Mouse (Mus musculus): ENCODE results near the gene Olfr506.
"Not testable (repeated sequence)": the region's sequence is repeated elsewhere in the genome, so short reads cannot be mapped to it uniquely, and the experiment has no call there.

The Olfr506 gene

GRCm38 (mm10) chr7:108610487-108610886, at the start of gene Olfr506:
Gene Olfr506, plus strand, starts transcription at chr7:108610787.
- DNase-seq (ENCODE audit: low spot score in 2 of 2): no peak

DNA sequence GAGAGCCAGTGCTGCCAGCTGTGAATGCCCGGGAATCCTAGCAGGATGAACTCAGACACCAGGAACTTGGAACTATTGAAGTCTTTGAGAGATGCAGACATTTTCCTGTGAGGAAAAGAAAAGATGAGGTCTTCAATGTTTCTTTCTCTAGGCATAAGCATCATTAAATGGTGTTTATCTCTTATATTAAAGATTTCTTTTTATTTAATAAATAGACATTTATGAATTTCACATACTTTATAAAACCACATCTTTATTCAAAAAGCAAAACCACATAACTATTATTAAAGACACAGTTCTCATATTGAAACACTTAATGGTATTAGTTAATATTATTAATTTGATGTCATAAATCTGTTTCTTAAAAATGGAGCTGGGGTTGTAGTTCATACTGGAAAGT, 44.9 kb upstream of the Olfr506 start, which contains the start of gene Olfr504:
Gene Olfr504 (minus strand): TSS at position 101 of the 400 bp plus-strand sequence.
- DNase-seq (ENCODE audit: low spot score in 2 of 2): no peak

- no peak for DNase-seq (ENCODE audit: low spot score in 2 of 2)
These were observed 20.8 kb upstream of the Olfr506 start for GRCm38 (mm10) chr7:108589797-108590196.

GRCm38 (mm10) chr7:108601916-108602315, 8.7 kb upstream of the Olfr506 start:
- not testable (repeated sequence) for DNase-seq (ENCODE audit: low spot score in 2 of 2)

DNA sequence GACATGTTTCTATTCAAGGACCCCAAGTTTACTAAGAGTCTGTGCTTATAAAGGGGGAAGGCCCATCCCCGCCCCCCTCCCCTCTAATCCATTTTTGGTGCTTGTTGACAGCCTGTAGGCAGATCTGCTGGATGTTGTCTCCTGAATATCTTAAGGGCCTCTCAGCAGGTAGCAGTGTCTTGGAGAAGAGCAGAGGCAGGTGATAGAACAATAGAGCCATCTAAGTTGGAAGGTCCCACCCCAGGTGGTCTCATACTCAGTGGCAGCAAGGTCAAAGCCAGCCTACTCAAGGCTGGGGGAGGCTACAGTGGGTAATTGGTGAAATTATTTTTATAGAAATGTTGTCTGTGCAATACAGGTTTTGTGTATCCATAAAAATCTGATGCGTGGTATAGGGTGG, 3.5 kb downstream of the Olfr506 start:
- DNase-seq (ENCODE audit: low spot score in 2 of 2): no peak

GRCm38 (mm10) chr7:108616781-108617180, 6.2 kb downstream of the Olfr506 start:
- DNase-seq (ENCODE audit: low spot score in 2 of 2): not testable (repeated sequence)

GRCm38 (mm10) chr7:108621514-108621913, 10.9 kb downstream of the Olfr506 start, which contains the start of gene Olfr507:
Gene Olfr507, plus strand, starts transcription at chr7:108621814.
- no peak for DNase-seq (ENCODE audit: low spot score in 2 of 2)

DNA sequence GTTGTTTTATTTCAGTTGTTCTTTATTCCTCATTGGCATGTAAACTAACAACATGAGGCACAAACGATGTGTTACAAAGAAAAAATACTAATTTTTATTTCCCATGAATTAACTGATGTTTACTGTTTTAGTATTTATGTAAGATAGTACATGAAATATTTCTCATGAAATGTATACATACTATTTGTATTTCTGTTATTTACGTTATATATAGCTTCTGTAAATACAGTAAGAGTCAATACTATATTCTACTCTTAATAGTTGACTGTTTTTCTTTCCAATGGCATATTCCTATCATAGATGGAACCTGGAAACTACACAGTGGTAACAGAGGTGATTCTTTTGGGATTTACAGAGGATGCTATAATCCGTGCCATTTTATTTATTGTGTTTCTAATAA, 19.1 kb downstream of the Olfr506 start, which contains the start of gene Olfr508:
Gene Olfr508 (plus strand): TSS at position 301 of the 400 bp plus-strand sequence.
- no peak for DNase-seq (ENCODE audit: low spot score in 2 of 2)

DNA sequence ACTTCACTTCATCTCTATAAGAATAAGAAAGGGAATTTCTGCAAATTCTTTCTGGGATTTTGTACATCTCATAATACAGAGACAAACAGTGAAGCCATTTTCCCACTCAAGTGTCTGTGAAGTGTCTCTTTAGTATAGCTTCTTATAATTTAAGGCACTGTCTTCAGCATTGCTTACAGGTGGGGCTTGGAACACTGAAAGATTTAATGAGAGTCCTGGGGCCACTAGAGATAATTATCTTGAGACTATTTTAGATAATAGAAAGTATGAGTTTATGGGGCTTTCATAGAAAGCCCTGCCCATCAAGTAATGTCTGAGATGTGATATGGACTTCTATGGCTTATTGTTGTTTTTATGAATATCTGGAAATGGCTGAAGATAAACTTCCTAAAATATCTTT, 41.2 kb downstream of the Olfr506 start, which contains the start of gene Olfr509:
Gene Olfr509 (minus strand): TSS at position 101 of the 400 bp plus-strand sequence.
- DNase-seq (ENCODE audit: low spot score in 2 of 2): no peak

GRCm38 (mm10) chr7:108662419-108662818, 51.8 kb downstream of the Olfr506 start:
- no peak for DNase-seq (ENCODE audit: low spot score in 2 of 2)

Measured in heart, adult 9 months (tissue).